21 mouse cellular contexts compared by ENCODE assay signal in the genomic region with DNA sequence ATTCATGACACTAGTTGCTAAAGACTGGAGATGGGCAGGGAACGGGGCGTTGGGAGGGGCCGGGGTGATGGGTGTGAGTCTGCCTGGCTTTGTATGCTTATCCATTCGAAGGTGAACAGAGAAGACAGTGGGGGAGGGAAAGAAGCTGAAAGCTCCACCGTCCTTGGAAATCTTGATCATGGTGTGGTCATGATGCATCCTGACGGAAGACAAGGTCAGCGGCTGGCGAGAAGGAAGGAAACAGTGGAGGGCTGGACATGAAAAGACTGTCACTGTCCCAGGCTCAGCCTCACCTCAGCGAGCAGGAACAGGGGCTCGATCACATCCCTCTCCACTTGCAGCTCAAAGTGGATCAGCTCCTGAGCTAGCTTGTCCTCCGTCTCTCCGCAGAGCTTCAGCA.
DNase-seq lines count a peak whose midpoint lies in the region; ATAC-seq lines count a peak whose summit lies in the region.
"Had no signal": no experiment of that assay in that cellular context is flagged by ENCODE, and none has a peak within 500 bp of the region (broad histone marks: within the 10 kb centered on the region; RNA-seq: fewer than 3 reads in every experiment).

No protein-coding gene starts in this region.

- ATAC-seq in cerebellum, adult (ENCODE audit: insufficient number of reproducible peaks, low FRiP score, low TSS enrichment): no peak
- no peak for ATAC-seq in CD4-positive, CD25-positive, alpha-beta regulatory T cell, adult 4 months
- ATAC-seq: activated CD4-positive, CD25-positive, alpha-beta regulatory T cell, adult 4 months; forebrain, embryonic 15.5 days; intestine, postnatal 0 days had no signal

- DNase-seq in heart, adult 11 months: peak; percentile 84
- no peak for DNase-seq in heart, adult 8-10 months (ENCODE audit: low spot score)
- peak; percentile 9 for DNase-seq in ZHBTc4 (ENCODE audit: low read depth, low spot score)
- DNase-seq in adrenal gland, adult 8-10 months: peak; percentile 7
- DNase-seq in adrenal gland, postnatal 25 days: peak; percentile 8
- DNase-seq in ovary, adult 18-20 months (ENCODE audit: low spot score): no peak
- DNase-seq: B cell, adult 2 months; cerebellum, adult 11-12 months; cerebellum, adult 8-10 months; cerebellum, postnatal 10 days; cerebellum, postnatal 36 days; embryo, embryonic 11 days; gastrocnemius, postnatal 25 days; heart, postnatal 14 days; heart, postnatal 4 days; kidney, adult 2 months had no signal

Comparison
In these comparisons a context has a peak if more than half of its experiments do, and no peak if none do; other contexts are left out.
1. DNase-seq: peak in heart, adult 11 months (single experiment), ZHBTc4 (single experiment), adrenal gland, adult 8-10 months (single experiment) and adrenal gland, postnatal 25 days (single experiment); none in heart, adult 8-10 months (single experiment) and ovary, adult 18-20 months (single experiment).